Mouse (Mus musculus) embryonic facial prominence, embryonic 14.5 days (tissue): ENCODE measurements around the gene Dusp10. TPM values are rescaled to one million over a fixed set of nuclear protein-coding genes. Genes with fewer than 3 reads are reported as not detected.

Experiments
- ATAC-seq: fragments of 200-750 bp; cut with Nextera tagmentation; 2 replicates; pipeline ENCODE4 v1.8.0; 2017; ENCODE audit warnings: low read depth, moderate number of reproducible peaks, moderate TSS enrichment
- DNase-seq: peaks from one replicate; pipeline ENCODE4 v3.0.0-alpha.2; 2015; ENCODE audit warnings: low spot score
- H3K27ac ChIP-seq: fragments of 300-500 bp; sonication (generic); replicated peaks from 2 replicates; pipeline ENCODE4 v1.5.1; 2014; ENCODE audit warnings: low read depth, mild to moderate bottlenecking, low read length, moderate library complexity
- H3K27me3 ChIP-seq: fragments of 300-500 bp; sonication (generic); replicated peaks from 2 replicates; pipeline ENCODE4 v1.6.1; 2014; ENCODE audit warnings: low read length; ENCODE audit not compliant: control insufficient read depth, insufficient read depth
- H3K36me3 ChIP-seq: fragments of 300-500 bp; sonication (generic); 2 replicates; pipeline ENCODE4 v1.6.1; 2014; ENCODE audit warnings: low read length, mixed read lengths; ENCODE audit not compliant: control insufficient read depth, insufficient read depth
- H3K4me1 ChIP-seq: fragments of 300-500 bp; sonication (generic); 2 replicates; pipeline ENCODE4 v1.6.1; 2014; ENCODE audit warnings: antibody characterized with exemption, low read length; ENCODE audit not compliant: control insufficient read depth, insufficient read depth
- H3K4me2 ChIP-seq: fragments of 300-500 bp; sonication (generic); 2 replicates; pipeline ENCODE4 v1.6.1; 2014; ENCODE audit warnings: low read depth, mild to moderate bottlenecking, low read length, moderate library complexity, mixed read lengths
- H3K4me3 ChIP-seq: fragments of 300-500 bp; sonication (generic); 2 replicates; pipeline ENCODE4 v1.5.1; 2014; ENCODE audit warnings: low read depth, mild to moderate bottlenecking, low read length
- H3K9ac ChIP-seq: fragments of 300-500 bp; sonication (generic); 2 replicates; pipeline ENCODE4 v1.6.1; 2014; ENCODE audit warnings: low read depth, mild to moderate bottlenecking, low read length, moderate library complexity, mixed read lengths
- H3K9me3 ChIP-seq: fragments of 300-500 bp; sonication (generic); 2 replicates; pipeline ENCODE4 v1.6.1; 2016; ENCODE audit warnings: low read length; ENCODE audit not compliant: control insufficient read depth
- WGBS: fragments of 180-500 bp; shearing (Covaris S2); extraction: QIAGEN DNeasy Blood & Tissue Kit; methylation state at CpG from one replicate; pipeline ENCODE4 v1.1.7; 2014; 5-methylcytosine and 5-hydroxymethylcytosine counted together
- polyA plus RNA-seq: library from polyadenylated mRNA; unstranded; fragments of >200 nt; fragmentation: Nextera tagmentation; extraction: Ambion mirVana; gene quantifications from 2 replicates; pipeline ENCODE4 v1.2.1, GENCODE M21; 2014

The Dusp10 gene
- polyA plus RNA-seq, 1 experiment from 2014 or later, result 17.7 TPM

DNA sequence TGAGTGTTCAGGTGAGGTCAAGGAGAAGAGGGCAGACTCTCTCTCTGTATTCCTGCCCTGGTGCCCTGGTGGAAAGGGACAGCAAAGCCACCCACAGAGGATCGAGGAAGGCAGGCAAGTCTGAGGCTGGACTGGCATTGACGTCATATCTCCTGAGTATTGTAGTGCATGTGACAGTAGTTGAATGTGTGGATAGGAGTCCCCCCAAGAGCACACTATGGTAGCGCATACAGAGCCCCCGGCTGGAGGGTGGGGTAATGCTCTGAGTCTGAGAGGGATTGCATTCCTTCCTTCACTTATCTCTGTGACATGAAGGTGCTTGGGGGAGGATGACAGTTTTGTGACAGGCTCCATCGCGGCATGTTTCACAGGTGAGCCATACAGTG is 6.6 kb downstream of the Dusp10 start:
- DNase-seq (no peak), ATAC-seq (no peak)
- WGBS, result 33% methylated on average over 6 of the region's 6 CpGs
- H3K9ac ChIP-seq, result no peak overlapping the region
- H3K4me3 ChIP-seq, result no peak overlapping the region
- no peaks in the 10 kb centered on the region for H3K36me3 ChIP-seq
- H3K9me3 ChIP-seq, result no peaks in the 10 kb centered on the region
- H3K4me1 ChIP-seq, result no peaks in the 10 kb centered on the region
- no peak overlapping the region for H3K4me2 ChIP-seq
- H3K27me3 ChIP-seq, result no peaks in the 10 kb centered on the region
- no peak overlapping the region for H3K27ac ChIP-seq

DNA sequence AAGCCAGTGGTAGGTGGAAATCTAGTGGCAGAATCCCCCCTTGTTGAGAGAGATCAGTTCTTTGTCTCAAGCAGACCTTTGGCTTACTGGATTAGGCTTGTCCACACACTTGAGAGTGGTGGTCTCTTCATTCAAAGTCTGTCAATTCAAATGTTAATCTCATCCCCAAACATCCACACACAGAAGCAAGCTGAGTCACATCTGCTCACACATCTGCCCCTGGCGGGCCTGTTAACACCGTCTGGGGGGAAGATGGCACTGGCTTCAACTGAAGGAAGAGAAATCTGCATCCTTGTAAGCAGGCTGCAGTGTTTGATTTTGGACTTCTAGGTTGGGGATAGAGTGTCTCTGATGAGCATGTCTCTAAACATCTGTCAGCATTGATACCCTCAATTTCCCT is 10.9 kb downstream of the Dusp10 start:
- no peaks in the 10 kb centered on the region for H3K36me3 ChIP-seq
- DNase-seq (no peak), ATAC-seq (no peak)
- H3K9ac ChIP-seq, result no peak overlapping the region
- no peaks in the 10 kb centered on the region for H3K9me3 ChIP-seq
- 66% methylated on average over 2 of the region's 2 CpGs for WGBS
- no peak overlapping the region for H3K4me2 ChIP-seq
- no peak overlapping the region for H3K4me3 ChIP-seq
- H3K27me3 ChIP-seq, result no peaks in the 10 kb centered on the region
- no peak overlapping the region for H3K27ac ChIP-seq
- no peaks in the 10 kb centered on the region for H3K4me1 ChIP-seq

DNA sequence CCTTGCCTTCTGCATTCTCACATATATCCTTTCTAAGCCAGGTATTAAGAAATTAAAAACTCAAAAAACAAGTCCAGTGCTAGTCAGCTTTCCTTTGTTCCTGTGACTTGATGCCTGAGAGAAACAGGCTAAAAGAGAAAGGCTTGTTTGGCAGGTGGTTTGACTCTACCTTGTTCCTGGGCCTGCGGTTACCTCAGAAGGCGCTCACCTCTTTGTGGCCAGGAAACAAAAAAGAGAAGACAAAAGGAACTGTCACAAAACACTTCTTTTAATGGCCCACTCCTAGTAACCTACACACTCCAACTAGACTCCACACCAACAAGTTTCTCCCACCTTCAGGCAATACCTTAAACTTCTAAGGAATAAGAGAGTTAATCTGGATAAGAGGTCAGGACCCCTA is 11.5 kb downstream of the Dusp10 start:
- no peaks in the 10 kb centered on the region for H3K27me3 ChIP-seq
- no peak overlapping the region for H3K4me3 ChIP-seq
- 94% methylated on average over 2 of the region's 2 CpGs for WGBS
- no peaks in the 10 kb centered on the region for H3K9me3 ChIP-seq
- H3K9ac ChIP-seq, result no peak overlapping the region
- no peak overlapping the region for H3K27ac ChIP-seq
- no peaks in the 10 kb centered on the region for H3K4me1 ChIP-seq
- no peaks in the 10 kb centered on the region for H3K36me3 ChIP-seq
- no peak overlapping the region for H3K4me2 ChIP-seq
- DNase-seq (no peak), ATAC-seq (no peak)

DNA sequence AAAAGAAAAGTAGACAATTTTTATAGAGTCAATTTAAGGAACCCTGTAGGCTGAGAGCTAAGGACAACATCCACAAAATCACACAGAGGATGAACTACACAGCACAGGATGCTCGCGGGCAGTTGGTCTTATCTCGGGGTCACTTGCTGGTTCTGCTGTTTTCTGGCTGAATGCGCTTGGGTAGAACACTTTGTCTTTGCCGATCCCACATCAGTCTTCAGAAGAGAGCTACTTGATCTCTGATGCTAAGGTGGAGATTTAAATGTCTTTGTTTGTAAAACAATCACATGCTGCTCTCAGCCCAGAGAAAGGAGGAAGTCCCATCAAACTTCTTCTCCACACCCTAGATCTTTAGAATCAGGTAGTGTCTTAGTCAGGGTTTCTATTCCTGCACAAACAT is 12.0 kb downstream of the Dusp10 start:
- H3K36me3 ChIP-seq, result no peaks in the 10 kb centered on the region
- H3K9me3 ChIP-seq, result no peaks in the 10 kb centered on the region
- DNase-seq (no peak), ATAC-seq (no peak)
- no peak overlapping the region for H3K4me3 ChIP-seq
- 94% methylated on average over 5 of the region's 5 CpGs for WGBS
- no peaks in the 10 kb centered on the region for H3K27me3 ChIP-seq
- H3K9ac ChIP-seq, result no peak overlapping the region
- no peaks in the 10 kb centered on the region for H3K4me1 ChIP-seq
- no peak overlapping the region for H3K27ac ChIP-seq
- no peak overlapping the region for H3K4me2 ChIP-seq

DNA sequence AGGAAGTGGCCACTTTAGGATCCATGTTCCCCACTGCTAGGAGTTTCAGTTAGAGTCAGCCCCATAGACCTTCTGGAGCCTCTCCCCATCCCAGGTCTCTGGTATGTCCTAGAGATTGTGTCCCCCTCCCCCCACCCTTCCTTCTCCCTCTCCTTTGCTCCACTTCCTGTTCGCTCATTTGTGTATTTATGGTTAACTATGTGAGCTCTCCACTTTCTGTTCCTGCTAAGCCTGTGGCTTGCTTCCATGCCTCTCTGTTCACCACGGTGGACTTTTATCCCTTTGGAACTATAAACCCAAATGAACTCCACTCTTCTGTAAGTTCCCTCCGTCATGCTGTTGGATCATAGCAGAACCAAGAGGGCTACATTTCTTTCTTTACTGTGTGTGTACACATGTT is 13.9 kb downstream of the Dusp10 start:
- Histone ChIP-seq H3K4me3 (no peak overlapping the region), H3K9ac (no peak overlapping the region), H3K27ac (no peak overlapping the region), H3K4me2 (no peak overlapping the region), H3K9me3 (no peaks in the 10 kb centered on the region), H3K4me1 (no peaks in the 10 kb centered on the region), H3K36me3 (no peaks in the 10 kb centered on the region), H3K27me3 (no peaks in the 10 kb centered on the region)
- ATAC-seq, result no peak
- WGBS, result 92% methylated on average over 3 of the region's 3 CpGs
- DNase-seq, result no peak

DNA sequence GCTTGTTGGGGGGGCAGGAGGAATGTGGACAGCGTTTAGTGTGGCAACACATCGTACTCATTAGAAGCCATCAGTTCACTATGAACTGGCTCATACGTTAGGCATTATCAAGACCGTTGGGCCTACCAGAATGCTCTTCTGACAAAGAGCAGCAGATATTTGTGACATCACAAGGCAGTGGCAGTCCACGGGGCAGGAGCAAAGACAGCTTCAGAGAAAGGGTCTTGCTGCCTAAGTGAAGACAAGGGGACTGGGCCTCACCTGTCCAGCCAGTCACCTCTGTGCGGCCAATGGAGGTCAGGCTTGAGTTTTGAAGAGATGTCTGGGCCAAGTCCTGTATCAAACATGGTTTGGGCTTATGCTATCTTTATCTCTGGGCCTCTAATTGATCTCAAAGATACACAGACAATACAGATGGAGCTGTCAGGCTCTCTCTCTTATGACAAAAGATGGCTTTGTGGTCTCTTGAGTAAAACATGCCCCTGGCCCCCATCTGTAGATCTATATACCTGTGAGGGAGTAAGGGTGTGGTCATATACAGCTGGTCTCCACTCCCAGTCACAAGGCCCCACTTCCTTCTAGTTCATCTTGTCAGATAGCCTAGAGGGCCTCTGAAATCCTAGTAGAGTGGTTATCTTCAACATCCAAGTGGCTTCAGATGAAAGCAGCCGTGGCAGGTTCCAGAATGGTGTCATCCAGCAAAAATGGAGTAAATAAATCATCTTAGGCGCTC is 17.1 kb downstream of the Dusp10 start:
- H3K27me3 ChIP-seq, result no peaks in the 10 kb centered on the region
- WGBS, result 87% methylated on average over 8 of the region's 8 CpGs
- no peak overlapping the region for H3K4me2 ChIP-seq
- H3K4me3 ChIP-seq, result no peak overlapping the region
- no peak for ATAC-seq
- peaks cover 8% of the 10 kb centered on the region; the same call in 1 of the 2 replicates for H3K4me1 ChIP-seq
- H3K27ac ChIP-seq, result no peak overlapping the region
- H3K36me3 ChIP-seq, result no peaks in the 10 kb centered on the region
- no peaks in the 10 kb centered on the region for H3K9me3 ChIP-seq
- no peak for DNase-seq
- no peak overlapping the region for H3K9ac ChIP-seq

DNA sequence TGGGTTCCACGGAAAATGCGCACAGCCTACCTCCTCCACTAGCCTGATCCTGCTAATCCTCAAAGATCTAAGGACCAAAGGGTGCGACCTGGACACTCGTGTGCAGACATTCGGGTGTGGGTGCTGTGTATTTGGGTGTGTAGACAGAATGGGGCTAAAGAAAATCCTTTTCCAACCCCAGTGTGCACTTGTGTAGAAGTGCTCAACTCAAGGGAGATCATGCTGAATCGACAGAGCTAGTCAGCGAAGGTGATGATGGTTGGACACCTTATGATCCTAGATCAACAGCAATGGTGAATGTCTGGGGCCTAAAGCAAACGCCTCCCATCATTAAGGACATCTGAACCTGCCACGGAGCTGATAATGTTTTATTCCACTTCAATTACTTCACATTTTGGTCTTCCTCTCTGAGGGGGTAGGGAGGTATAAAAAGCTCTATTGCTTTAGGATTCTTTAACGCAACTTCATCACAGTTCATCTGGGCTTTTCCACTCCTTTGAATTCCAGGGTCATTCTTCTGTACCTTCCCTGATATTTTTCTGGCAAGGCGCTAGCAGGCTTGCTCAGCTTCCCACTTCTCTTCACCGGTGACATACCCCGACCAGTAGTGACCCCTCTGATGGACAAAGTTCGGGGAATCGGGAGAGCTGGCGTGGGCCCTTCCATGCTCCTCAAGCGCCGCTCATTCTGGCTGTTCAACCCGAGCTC is 19.7 kb downstream of the Dusp10 start:
- H3K4me3 ChIP-seq, result peak overlapping the region; percentile 65
- H3K4me1 ChIP-seq, result peaks cover 14% of the 10 kb centered on the region
- H3K4me2 ChIP-seq, result peak overlapping the region; percentile 87
- no peaks in the 10 kb centered on the region for H3K9me3 ChIP-seq
- 26% methylated on average over 19 of the region's 19 CpGs for WGBS
- H3K36me3 ChIP-seq, result 0 out of 2 replicates have a peak, but pooled peaks cover 3% of the 10 kb centered on the region
- no peaks in the 10 kb centered on the region for H3K27me3 ChIP-seq
- peak overlapping the region; percentile 96 for H3K27ac ChIP-seq
- DNase-seq (no peak), ATAC-seq (no peak)
- H3K9ac ChIP-seq, result peak overlapping the region; percentile 91

DNA sequence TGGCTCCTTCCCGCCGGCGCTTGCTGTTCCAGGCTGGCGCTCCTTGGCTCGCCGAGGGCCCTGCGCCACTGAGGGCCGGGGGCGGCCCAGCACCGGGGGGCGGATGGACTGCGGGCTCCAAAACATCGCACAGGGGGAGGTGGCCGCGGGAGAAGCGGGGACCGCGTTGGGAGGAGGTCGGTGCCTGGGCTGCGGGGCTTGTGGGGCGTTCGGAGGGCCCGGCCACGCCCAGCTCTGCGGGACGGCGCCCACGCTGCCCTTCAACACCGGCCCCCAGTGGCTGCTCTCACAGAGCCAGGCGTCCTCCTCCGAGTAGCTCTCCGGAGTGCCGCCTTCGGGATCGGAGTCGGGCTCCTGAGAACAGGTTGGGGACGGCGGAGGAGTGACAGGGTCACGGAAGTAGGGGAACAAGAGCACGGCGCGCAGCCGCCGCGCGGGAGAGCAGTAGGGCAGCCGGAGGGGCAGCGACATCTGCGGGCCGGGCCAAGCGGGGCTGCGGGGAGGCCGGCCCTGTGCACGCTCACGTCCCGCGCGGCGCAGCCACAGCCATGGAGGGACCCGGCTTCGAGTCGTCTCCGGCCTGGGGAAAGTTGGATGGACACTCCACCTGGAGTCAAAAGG is 20.4 kb downstream of the Dusp10 start:
- H3K9ac ChIP-seq, result peak overlapping the region; percentile 91
- no peaks in the 10 kb centered on the region for H3K9me3 ChIP-seq
- ATAC-seq, result peak; percentile 77
- no peaks in the 10 kb centered on the region for H3K27me3 ChIP-seq
- H3K4me2 ChIP-seq, result peak overlapping the region; percentile 87
- 0 out of 2 replicates have a peak, but pooled peaks cover 3% of the 10 kb centered on the region for H3K36me3 ChIP-seq
- DNase-seq, result peak; percentile 71
- peak overlapping the region; percentile 65 for H3K4me3 ChIP-seq
- WGBS, result under 1% methylated on average over 26 of the region's 63 CpGs
- H3K27ac ChIP-seq, result peak overlapping the region; percentile 96
- H3K4me1 ChIP-seq, result peaks cover 14% of the 10 kb centered on the region
